Mouse (Mus musculus): ENCODE data around the gene Gde1.

GRCm38 (mm10) chr7:118707216-118707615 is 1.6 kb upstream of the Gde1 start:
- TF ChIP-seq POLR2AphosphoS5 (IDR thresholded peaks at IDR 0.05; ENCODE audit: insufficient replicate concordance, low read depth, low read length) (no peak), CTCF (IDR thresholded peaks at IDR 0.05; ENCODE audit: low read depth, low read length) (no peak), GATA1 (IDR thresholded peaks at IDR 0.05; ENCODE audit: borderline replicate concordance, low read length) (no peak), TAL1 (conservative IDR thresholded peaks at IDR 0.05; ENCODE audit: low read depth, low read length) (no peak), GATA2 (IDR thresholded peaks at IDR 0.05; ENCODE audit: borderline replicate concordance, low read depth, low read length) (no peak)
